Mouse (Mus musculus) bone marrow, adult 2 months (tissue): ENCODE data around the gene Cradd. TPM values are rescaled to one million over a fixed set of nuclear protein-coding genes. Genes with fewer than 3 reads are reported as not detected.

Source experiments
- H3K27ac ChIP-seq: fragments of 200-500 bp; 2 replicates; pipeline ENCODE4 v1.5.1; 2012; ENCODE audit warnings: low read depth, mild to moderate bottlenecking, control low read depth, inconsistent platforms, low read length; ENCODE audit not compliant: control insufficient read depth, poor library complexity, insufficient read depth
- H3K4me1 ChIP-seq: fragments of 200-500 bp; 2 replicates; pipeline ENCODE4 v1.6.1; 2011; ENCODE audit warnings: low read length; ENCODE audit not compliant: control insufficient read depth, insufficient read depth
- H3K4me3 ChIP-seq: fragments of 200-500 bp; replicated peaks from 2 replicates; pipeline ENCODE3; 2011; ENCODE audit warnings: mild to moderate bottlenecking, low read depth, low read length, control low read depth; ENCODE audit not compliant: control insufficient read depth
- CTCF ChIP-seq: fragments of 200-500 bp; IDR thresholded peaks from 2 replicates; pipeline ENCODE4 v1.5.1; 2011; ENCODE audit warnings: low read length, control low read depth; ENCODE audit not compliant: control insufficient read depth, insufficient read depth
- POLR2A ChIP-seq: fragments of 200-500 bp; IDR thresholded peaks from 2 replicates; pipeline ENCODE4 v1.6.1; 2011; ENCODE audit warnings: low read depth, mild to moderate bottlenecking, control low read depth, low read length, borderline replicate concordance; ENCODE audit not compliant: control insufficient read depth
- WGBS: fragments of 180-500 bp; shearing (Covaris S2); methylation state at CpG from one replicate; pipeline ENCODE4 v1.1.7; 2018; 5-methylcytosine and 5-hydroxymethylcytosine counted together
- polyA plus RNA-seq: library from polyadenylated mRNA; stranded (reverse); fragments of >200 nt; gene quantifications from 2 replicates; pipeline ENCODE4 v1.2.4, GENCODE M21; 2011; ENCODE audit warnings: low replicate concordance; ENCODE audit not compliant: missing spikeins, insufficient read depth, insufficient read length

Cradd gene
- polyA plus RNA-seq, 1 experiment: 3.8 TPM

DNA sequence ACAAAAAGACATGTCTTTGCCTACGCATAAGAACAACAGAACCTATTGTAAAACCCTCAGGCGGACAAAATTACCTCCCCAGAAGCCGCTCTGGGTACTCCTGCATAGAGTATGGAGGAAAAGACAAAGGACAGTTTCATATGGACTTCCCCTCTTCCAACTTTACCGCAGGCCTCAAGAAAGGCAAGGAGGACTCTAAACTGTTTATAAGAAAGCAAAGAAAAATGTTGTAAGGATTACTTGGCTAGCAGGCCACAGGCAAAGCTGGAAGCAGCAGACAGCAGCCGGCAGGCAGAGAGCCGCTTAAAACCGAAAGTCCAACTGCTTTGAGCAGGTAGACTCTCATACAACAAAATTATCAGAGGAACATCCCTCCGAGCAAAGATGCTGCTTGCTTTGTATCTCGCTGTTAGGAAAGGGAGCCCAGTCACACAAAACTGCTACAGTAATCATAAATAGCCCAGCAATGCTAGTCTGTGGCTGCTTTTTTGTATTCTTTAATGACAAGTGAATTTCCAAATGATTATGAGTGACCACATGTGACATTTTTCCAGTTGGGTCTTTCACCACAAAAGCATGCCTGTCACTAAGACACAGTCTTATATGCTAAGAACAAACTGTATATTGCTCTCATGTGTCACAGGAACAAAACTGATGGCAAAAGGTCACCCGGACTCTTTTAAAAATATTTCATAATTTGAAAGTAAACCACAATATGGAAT, 57.7 kb downstream of the Cradd start:
- 35% methylated on average over 10 of the region's 10 CpGs for WGBS
- TF ChIP-seq POLR2A (no peak), CTCF (no peak)
- peaks cover 2% of the 10 kb centered on the region; the same call in 1 of the 2 replicates for H3K4me1 ChIP-seq
- no peak overlapping the region for H3K27ac ChIP-seq
- H3K4me3 ChIP-seq: no peak overlapping the region

DNA sequence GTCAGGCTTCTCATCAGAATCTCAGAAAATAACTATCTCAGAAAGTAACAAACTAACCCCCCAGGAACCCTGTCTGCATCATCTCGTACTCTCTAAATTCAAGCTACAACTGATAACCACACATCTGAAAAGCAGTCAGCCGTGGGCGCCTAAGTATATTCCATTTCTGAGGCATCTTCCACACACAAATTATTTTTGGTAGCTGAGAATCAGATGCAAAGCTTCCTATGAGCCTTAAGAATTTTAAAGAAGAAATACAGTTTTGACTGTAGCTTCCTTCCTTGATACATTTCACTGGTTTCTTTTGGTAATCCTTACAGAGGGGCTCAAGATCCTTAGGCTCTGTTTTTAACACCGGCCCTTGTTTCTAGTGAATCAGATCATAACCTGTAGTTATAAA, 58.4 kb downstream of the Cradd start:
- Histone ChIP-seq H3K4me1 (peaks cover 2% of the 10 kb centered on the region; the same call in 1 of the 2 replicates), H3K4me3 (no peak overlapping the region), H3K27ac (no peak overlapping the region)
- 42% methylated on average over 4 of the region's 4 CpGs for WGBS
- no peak for TF ChIP-seq POLR2A
- TF ChIP-seq CTCF: no peak

DNA sequence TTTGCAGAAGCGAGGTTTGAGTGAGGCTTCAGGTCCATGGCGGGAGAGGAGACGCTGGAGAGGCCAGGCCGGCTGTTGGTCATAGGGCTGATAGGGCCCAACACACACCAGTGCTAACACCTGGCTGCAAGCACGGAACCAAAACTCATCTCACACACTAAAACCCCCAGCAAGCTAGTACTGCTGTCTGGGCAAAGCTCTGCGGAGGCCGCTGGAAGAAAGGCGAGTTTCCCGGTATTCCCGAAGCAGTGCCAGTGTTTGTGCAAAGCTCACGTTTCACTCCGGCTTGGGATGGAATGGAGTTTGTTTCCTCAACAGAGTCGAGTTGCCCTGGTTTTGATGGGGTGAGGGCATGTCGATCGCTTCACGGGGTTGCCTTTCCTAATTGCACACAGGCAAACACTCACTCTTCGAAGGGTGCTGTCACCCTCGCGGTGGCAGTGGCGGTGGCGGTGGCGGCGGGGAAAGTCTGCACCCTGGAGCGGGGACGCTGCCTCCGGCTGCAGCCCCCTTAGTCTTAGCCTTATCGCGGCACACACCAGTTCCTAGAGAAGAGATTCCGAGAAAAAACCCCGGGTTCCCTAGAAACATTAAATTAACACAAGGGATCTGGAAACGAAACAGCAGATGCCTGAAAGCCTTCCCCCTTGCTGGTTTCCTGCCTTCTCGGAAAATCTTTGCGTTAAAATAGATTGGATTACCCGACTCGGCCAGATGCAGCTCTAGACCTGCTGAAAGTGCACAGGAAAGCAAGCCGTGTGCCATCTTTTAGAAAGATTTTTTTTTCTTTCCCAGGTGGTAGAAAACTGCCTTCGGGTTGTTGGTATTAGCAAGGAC, 59.2 kb downstream of the Cradd start:
- peaks cover 2% of the 10 kb centered on the region; the same call in 1 of the 2 replicates for H3K4me1 ChIP-seq
- peak overlapping the region; percentile 49 for H3K4me3 ChIP-seq
- peak overlapping the region; percentile 44 for H3K27ac ChIP-seq
- WGBS: 12% methylated on average over 37 of the region's 37 CpGs
- no peak for TF ChIP-seq CTCF
- no peak for TF ChIP-seq POLR2A

GRCm38 (mm10) chr10:95262388-95262787, 61.5 kb downstream of the Cradd start:
- H3K4me3 ChIP-seq: no peak overlapping the region
- H3K27ac ChIP-seq: no peak overlapping the region; the same call in 1 of the 2 replicates
- WGBS: 28% methylated on average over 11 of the region's 11 CpGs
- peaks cover 2% of the 10 kb centered on the region; the same call in 1 of the 2 replicates for H3K4me1 ChIP-seq
- TF ChIP-seq CTCF: no peak
- TF ChIP-seq POLR2A: no peak

DNA sequence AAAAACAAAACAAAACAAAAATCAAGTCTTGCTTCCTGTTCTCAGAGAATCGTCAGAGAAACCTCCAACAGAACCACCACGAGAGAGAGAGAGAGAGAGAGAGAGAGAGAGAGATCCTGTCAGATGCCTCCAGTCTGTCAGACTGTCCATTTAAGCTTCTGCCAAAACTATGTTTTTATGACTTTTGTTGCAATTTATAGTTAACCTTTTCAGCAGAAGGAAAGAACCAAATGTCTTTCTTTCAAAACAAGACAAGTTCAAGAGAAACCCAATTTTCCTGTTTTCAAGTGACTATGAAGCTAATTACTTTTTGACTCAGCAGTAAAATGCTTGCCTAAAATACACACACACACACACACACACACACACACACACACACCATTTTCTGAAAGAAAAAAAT, 62.7 kb downstream of the Cradd start:
- Histone ChIP-seq H3K4me1 (peaks cover 2% of the 10 kb centered on the region; the same call in 1 of the 2 replicates), H3K27ac (no peak overlapping the region), H3K4me3 (no peak overlapping the region)
- TF ChIP-seq POLR2A (no peak), CTCF (no peak)
- WGBS: 3% methylated on average over 2 of the region's 2 CpGs

GRCm38 (mm10) chr10:95260420-95260819, 63.5 kb downstream of the Cradd start:
- 61% methylated on average over 3 of the region's 3 CpGs for WGBS
- Histone ChIP-seq H3K4me3 (no peak overlapping the region), H3K4me1 (peaks cover 2% of the 10 kb centered on the region; the same call in 1 of the 2 replicates), H3K27ac (no peak overlapping the region)
- TF ChIP-seq CTCF (no peak), POLR2A (no peak)

DNA sequence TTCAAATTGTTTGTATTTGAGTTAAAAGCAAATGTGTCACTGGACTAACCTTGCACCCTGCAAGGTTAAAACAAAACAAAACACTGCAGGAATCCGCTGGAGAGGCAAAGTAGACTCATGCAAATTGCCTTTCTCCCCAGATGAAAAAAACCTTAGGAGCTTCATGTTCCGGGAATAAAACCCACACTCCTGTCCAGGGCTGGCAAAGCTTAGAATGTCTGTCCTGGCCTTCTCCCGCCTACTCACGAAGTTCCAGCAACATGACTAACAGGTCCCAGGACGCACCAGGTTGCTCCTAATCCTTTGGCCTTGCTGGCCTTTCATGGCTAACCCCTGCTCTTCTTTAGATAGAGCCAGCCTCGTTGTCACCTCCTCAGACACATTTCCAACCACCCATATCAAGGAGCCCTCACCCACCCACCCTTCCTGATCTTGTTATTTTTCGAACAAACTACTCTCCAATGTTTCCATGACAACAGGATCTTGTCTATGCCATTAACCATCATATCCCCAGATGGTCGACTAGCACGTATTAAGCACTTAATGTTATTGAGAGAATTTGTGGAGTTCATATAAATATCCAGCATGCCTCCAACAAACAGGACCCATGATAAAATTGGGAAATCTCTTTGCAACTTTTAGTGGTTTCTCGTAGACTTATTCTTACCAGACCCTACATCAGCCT, 65.3 kb downstream of the Cradd start:
- TF ChIP-seq POLR2A (no peak), CTCF (no peak)
- Histone ChIP-seq H3K4me1 (no peaks in the 10 kb centered on the region), H3K4me3 (no peak overlapping the region), H3K27ac (no peak overlapping the region)
- 79% methylated on average over 10 of the region's 10 CpGs for WGBS

GRCm38 (mm10) chr10:95257979-95258378, 66.0 kb downstream of the Cradd start:
- TF ChIP-seq CTCF (no peak), POLR2A (no peak)
- Histone ChIP-seq H3K27ac (no peak overlapping the region), H3K4me1 (no peaks in the 10 kb centered on the region), H3K4me3 (no peak overlapping the region)
- 65% methylated on average over 8 of the region's 8 CpGs for WGBS
